Mouse (Mus musculus) C2C12 (cell line): Measurements from ENCODE around the gene Nt5c2. TPM values are rescaled to one million over a fixed set of nuclear protein-coding genes. Genes with fewer than 3 reads are reported as not detected.
"Not testable (repeated sequence)": the region's sequence is repeated elsewhere in the genome, so short reads cannot be mapped to it uniquely, and the experiment has no call there.

Source experiments
- H3K27me3 ChIP-seq: one replicate; pipeline ENCODE4 v1.6.1; 2011; ENCODE audit not compliant: control insufficient read depth, insufficient read depth, insufficient read length
- H3K36me3 ChIP-seq: one replicate; pipeline ENCODE4 v1.6.1; 2011; ENCODE audit not compliant: control insufficient read depth, insufficient read depth
- H3K4me3 ChIP-seq: one replicate; pipeline ENCODE4 v1.5.1; 2011; ENCODE audit warnings: mild to moderate bottlenecking, control low read depth; ENCODE audit not compliant: poor library complexity, insufficient read depth, severe bottlenecking
- H3K79me2 ChIP-seq: one replicate; pipeline ENCODE4 v1.6.1; 2011; ENCODE audit not compliant: control insufficient read depth, insufficient read depth
- H3K79me3 ChIP-seq: one replicate; pipeline ENCODE4 v1.6.1; 2011; ENCODE audit warnings: low read depth, control low read depth
- H3ac ChIP-seq: one replicate; pipeline ENCODE3; 2011; ENCODE audit warnings: low read depth; ENCODE audit not compliant: control insufficient read depth, insufficient read length
- CEBPB ChIP-seq: IDR thresholded peaks from one replicate; pipeline ENCODE4 v1.6.1; 2011; ENCODE audit warnings: low read depth, mild to moderate bottlenecking, control low read depth, moderate library complexity
- CTCF ChIP-seq: IDR thresholded peaks from one replicate; pipeline ENCODE4 v1.5.1; 2011; ENCODE audit not compliant: control insufficient read depth, insufficient read depth, insufficient read length
- FOSL1 ChIP-seq: IDR thresholded peaks from one replicate; pipeline ENCODE4 v1.8.0; 2011; ENCODE audit warnings: mild to moderate bottlenecking, low read length; ENCODE audit not compliant: poor library complexity, insufficient read depth, severe bottlenecking
- MAX ChIP-seq: IDR thresholded peaks from one replicate; pipeline ENCODE4 v1.6.1; 2011; ENCODE audit warnings: mild to moderate bottlenecking, control low read depth
- MYOD1 ChIP-seq: IDR thresholded peaks from one replicate; pipeline ENCODE4 v1.6.1; 2011; ENCODE audit warnings: low read depth; ENCODE audit not compliant: control insufficient read depth, insufficient read length
- MYOG ChIP-seq: IDR thresholded peaks from one replicate; pipeline ENCODE4 v1.6.1; 2011; ENCODE audit not compliant: control insufficient read depth, insufficient read length; ENCODE audit errors: extremely low read depth
- USF1 ChIP-seq: IDR thresholded peaks from one replicate; pipeline ENCODE4 v1.6.1; 2011; ENCODE audit warnings: low read depth, mild to moderate bottlenecking, control low read depth, moderate library complexity
- polyA plus RNA-seq: library from polyadenylated mRNA; unstranded; fragments of >200 nt; fragmentation: generic; extraction: Trizol; gene quantifications from one replicate; pipeline ENCODE4 v1.2.1, GENCODE M21; 2012; ENCODE audit warnings: missing spikeins

Nt5c2 gene
- polyA plus RNA-seq, 1 experiment, result 18.2 TPM

- no peaks in the 10 kb centered on the region for H3K27me3 ChIP-seq
- H3K36me3 ChIP-seq, result no peaks in the 10 kb centered on the region
- TF ChIP-seq MYOD1 (no peak), FOSL1 (no peak), CTCF (no peak), CEBPB (no peak), MYOG (no peak), MAX (no peak), USF1 (no peak)
- no peak overlapping the region for H3K4me3 ChIP-seq
- H3K79me2 ChIP-seq, result no peaks in the 10 kb centered on the region
- H3K79me3 ChIP-seq, result no peaks in the 10 kb centered on the region
- H3ac ChIP-seq, result no peak overlapping the region
Measured at GRCm38 (mm10) chr19:46983352-46983965, 31.5 kb downstream of the Nt5c2 start.

GRCm38 (mm10) chr19:46981462-46981861, 33.5 kb downstream of the Nt5c2 start:
- Histone ChIP-seq H3K4me3 (no peak overlapping the region), H3K79me3 (no peaks in the 10 kb centered on the region), H3K27me3 (no peaks in the 10 kb centered on the region), H3ac (no peak overlapping the region), H3K79me2 (no peaks in the 10 kb centered on the region), H3K36me3 (no peaks in the 10 kb centered on the region)
- no peak for TF ChIP-seq CEBPB
- no peak for TF ChIP-seq MYOD1
- no peak for TF ChIP-seq USF1
- no peak for TF ChIP-seq FOSL1
- no peak for TF ChIP-seq MYOG
- TF ChIP-seq CTCF, result no peak
- TF ChIP-seq MAX, result no peak

DNA sequence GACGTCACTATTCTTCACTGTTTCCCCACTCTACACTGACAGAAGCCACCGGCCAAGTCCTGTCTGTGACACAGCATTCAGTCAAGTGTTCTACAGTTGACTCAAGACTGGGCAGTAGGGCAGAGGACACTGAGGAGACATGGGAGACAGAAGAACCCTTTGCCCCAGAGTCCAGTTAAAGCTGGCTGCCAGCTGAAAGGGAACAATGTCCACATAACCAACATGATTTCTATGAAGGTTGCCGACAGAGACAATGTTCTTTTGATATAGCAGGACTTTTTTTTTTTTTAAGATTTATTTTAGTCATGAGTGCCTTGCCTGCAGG, 35.2 kb downstream of the Nt5c2 start:
- no peaks in the 10 kb centered on the region for H3K79me2 ChIP-seq
- no peaks in the 10 kb centered on the region for H3K27me3 ChIP-seq
- H3K36me3 ChIP-seq, result no peaks in the 10 kb centered on the region
- TF ChIP-seq MYOD1 (no peak), USF1 (no peak), MAX (no peak), CTCF (no peak), FOSL1 (no peak), CEBPB (no peak), MYOG (no peak)
- no peaks in the 10 kb centered on the region for H3K79me3 ChIP-seq
- no peak overlapping the region for H3K4me3 ChIP-seq
- H3ac ChIP-seq, result no peak overlapping the region

- Histone ChIP-seq H3K27me3 (no peaks in the 10 kb centered on the region), H3K4me3 (no peak overlapping the region), H3K79me2 (no peaks in the 10 kb centered on the region), H3K79me3 (no peaks in the 10 kb centered on the region), H3ac (peak overlapping the region; percentile 27), H3K36me3 (no peaks in the 10 kb centered on the region)
- TF ChIP-seq MYOD1 (peak; percentile 39), CTCF (no peak), USF1 (no peak), MAX (no peak), FOSL1 (no peak), MYOG (no peak), CEBPB (no peak)
Measured at GRCm38 (mm10) chr19:46978920-46979780, 35.8 kb downstream of the Nt5c2 start.

DNA sequence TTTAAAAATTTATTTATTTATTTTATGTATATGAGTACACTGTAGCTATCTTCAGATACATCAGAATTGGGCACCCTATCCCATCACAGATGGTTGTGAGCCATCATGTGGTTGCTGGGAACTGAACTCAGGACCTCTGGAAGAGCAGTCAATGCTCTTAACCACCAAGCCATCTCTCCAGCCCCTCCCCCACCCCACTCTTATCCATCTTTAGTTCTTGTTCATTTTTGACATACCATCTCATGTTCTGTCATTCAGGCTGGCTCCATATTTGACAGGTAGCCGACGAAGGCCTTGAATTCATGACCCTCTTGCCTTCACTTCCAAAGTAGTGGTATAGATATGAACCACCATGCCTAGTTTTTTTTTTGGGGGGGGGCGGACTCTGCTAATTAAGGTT, 36.9 kb downstream of the Nt5c2 start:
- not testable (repeated sequence) for H3K36me3 ChIP-seq, H3K4me3 ChIP-seq, H3K79me3 ChIP-seq, H3K79me2 ChIP-seq, H3ac ChIP-seq, H3K27me3 ChIP-seq

- Histone ChIP-seq H3K79me2 (no peaks in the 10 kb centered on the region), H3ac (no peak overlapping the region), H3K36me3 (no peaks in the 10 kb centered on the region), H3K79me3 (no peaks in the 10 kb centered on the region), H3K4me3 (no peak overlapping the region), H3K27me3 (no peaks in the 10 kb centered on the region)
- TF ChIP-seq USF1, result no peak
- no peak for TF ChIP-seq MYOD1
- TF ChIP-seq MYOG, result no peak
- no peak for TF ChIP-seq FOSL1
- TF ChIP-seq CEBPB, result no peak
- TF ChIP-seq CTCF, result no peak
- TF ChIP-seq MAX, result no peak
Measured at GRCm38 (mm10) chr19:46977460-46977859, 37.5 kb downstream of the Nt5c2 start.
